Mouse (Mus musculus) hindbrain, postnatal 0 days (tissue): ENCODE data around the gene Adamts2. TPM values are rescaled to one million over a fixed set of nuclear protein-coding genes. Genes with fewer than 3 reads are reported as not detected.
A peak's percentile ranks its signal among the peaks of the same experiment; 100 is the strongest.

Experiments
- ATAC-seq: fragments of 200-750 bp; cut with Nextera tagmentation; 2 replicates; pipeline ENCODE4 v1.8.0; 2017; ENCODE audit warnings: mild to moderate bottlenecking, moderate TSS enrichment, moderate library complexity
- DNase-seq: peaks from one replicate; pipeline ENCODE4 v3.0.0-alpha.2; 2015; ENCODE audit warnings: low spot score
- H3K27ac ChIP-seq: fragments of 300-500 bp; sonication (generic); 2 replicates; pipeline ENCODE4 v1.5.1; 2014; ENCODE audit warnings: mild to moderate bottlenecking
- H3K27me3 ChIP-seq: fragments of 300-500 bp; sonication (generic); 2 replicates; pipeline ENCODE4 v1.6.1; 2014; ENCODE audit warnings: low read length, mixed read lengths; ENCODE audit not compliant: insufficient read depth
- H3K36me3 ChIP-seq: fragments of 300-500 bp; sonication (generic); 2 replicates; pipeline ENCODE4 v1.6.1; 2014; ENCODE audit warnings: low read length, mixed read lengths; ENCODE audit not compliant: insufficient read depth
- H3K4me1 ChIP-seq: fragments of 300-500 bp; sonication (generic); 2 replicates; pipeline ENCODE4 v1.6.1; 2014; ENCODE audit warnings: antibody characterized with exemption, low read length, mixed read lengths; ENCODE audit not compliant: insufficient read depth
- H3K4me2 ChIP-seq: fragments of 300-500 bp; sonication (generic); 2 replicates; pipeline ENCODE4 v1.6.1; 2014; ENCODE audit warnings: low read depth, mild to moderate bottlenecking, low read length, moderate library complexity, mixed read lengths
- H3K4me3 ChIP-seq: fragments of 300-500 bp; sonication (generic); 2 replicates; pipeline ENCODE4 v1.5.1; 2014; ENCODE audit warnings: low read length
- H3K9ac ChIP-seq: fragments of 300-500 bp; sonication (generic); replicated peaks from 2 replicates; pipeline ENCODE4 v1.6.1; 2014; ENCODE audit warnings: mild to moderate bottlenecking, low read length, moderate library complexity, mixed read lengths
- H3K9me3 ChIP-seq: fragments of 300-500 bp; sonication (generic); 2 replicates; pipeline ENCODE4 v1.6.1; 2016; ENCODE audit warnings: low read length, mixed read lengths
- CTCF ChIP-seq: IDR thresholded peaks from 2 replicates; pipeline ENCODE4 v1.5.1; 2016; ENCODE audit warnings: antibody characterized with exemption, control low read depth, low read depth
- WGBS: fragments of 180-500 bp; shearing (Covaris S2); extraction: QIAGEN DNeasy Blood & Tissue Kit; methylation state at CpG from one replicate; pipeline ENCODE4 v1.1.7; 2014; 5-methylcytosine and 5-hydroxymethylcytosine counted together
- polyA plus RNA-seq: library from polyadenylated mRNA; unstranded; fragments of >200 nt; fragmentation: Nextera tagmentation; extraction: Ambion mirVana; gene quantifications from 2 replicates; pipeline ENCODE4 v1.2.1, GENCODE M21; 2015
- total RNA-seq: library from RNA; depleted of rRNA; stranded (reverse); fragments of >200 nt; gene quantifications from 2 replicates; pipeline ENCODE4 v1.2.3, GENCODE M21; 2014

The Adamts2 gene
- total and polyA plus RNA-seq, 2 experiments from 2014 or later: 5.8 to 15.1 TPM

DNA sequence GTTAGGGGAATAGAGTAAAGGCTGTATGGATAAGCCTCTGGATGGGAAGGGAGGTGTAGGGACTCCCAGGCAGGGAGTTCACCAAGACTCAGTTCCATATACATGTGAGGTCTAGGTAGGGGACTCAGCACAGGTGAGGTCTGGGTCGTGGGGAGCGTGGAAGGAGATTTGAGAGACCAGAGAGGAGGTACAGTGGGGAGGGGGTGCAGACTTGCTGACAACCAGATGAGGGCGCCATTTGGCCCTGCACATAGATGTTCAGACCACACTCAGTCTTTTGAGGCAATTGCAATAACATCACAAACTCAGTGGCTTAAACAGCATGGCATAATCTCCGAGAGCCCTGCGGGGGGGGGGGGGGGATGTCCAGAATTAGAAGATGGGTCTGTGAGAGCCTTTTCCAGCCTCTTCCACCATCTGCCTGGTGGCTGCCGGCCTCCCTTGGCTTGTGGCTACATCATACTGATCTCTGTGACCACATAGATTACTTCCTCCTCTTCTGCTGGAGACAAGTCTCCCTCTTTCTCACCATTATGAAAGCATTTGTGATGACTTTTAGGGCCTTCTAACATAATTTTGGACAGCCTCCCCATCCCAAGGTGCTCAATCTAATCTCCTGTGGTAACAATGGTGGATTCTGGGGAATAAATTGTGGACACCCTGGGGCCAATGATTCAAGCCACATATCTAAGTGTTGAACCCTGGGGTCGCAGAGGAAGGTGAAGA is 71.8 kb downstream of the Adamts2 start:
- DNase-seq (peak; percentile 37), ATAC-seq (0 out of 2 replicates have a peak, but pooled peaks have one; percentile 5)
- H3K36me3 ChIP-seq: no peaks in the 10 kb centered on the region
- WGBS: 72% methylated on average over 5 of the region's 7 CpGs
- H3K4me2 ChIP-seq: no peak overlapping the region
- no peak overlapping the region for H3K27ac ChIP-seq
- H3K27me3 ChIP-seq: no peaks in the 10 kb centered on the region
- H3K4me1 ChIP-seq: peaks cover 17% of the 10 kb centered on the region
- H3K9me3 ChIP-seq: no peaks in the 10 kb centered on the region
- H3K9ac ChIP-seq: no peak overlapping the region
- peak; percentile 63 for TF ChIP-seq CTCF
- no peak overlapping the region for H3K4me3 ChIP-seq

DNA sequence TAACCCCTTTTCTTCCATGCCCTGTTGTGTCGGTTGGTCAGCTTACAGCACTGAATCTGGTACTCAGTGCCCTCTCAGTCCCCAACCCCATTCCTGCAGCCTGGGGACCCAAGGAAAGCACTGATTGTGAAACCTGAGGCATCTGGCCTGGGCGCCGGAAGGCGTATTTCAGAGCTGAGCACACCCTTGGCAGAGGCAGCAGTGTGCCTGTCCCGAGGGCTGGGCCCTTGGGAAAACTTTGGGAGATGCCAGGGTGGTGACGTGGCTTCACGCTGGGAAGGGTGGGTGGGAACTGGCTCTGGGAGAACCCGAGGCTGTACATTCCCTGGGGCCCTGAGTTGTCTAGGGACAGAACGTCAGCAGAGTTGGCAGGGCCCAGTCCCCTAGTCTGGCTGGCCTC is 72.5 kb downstream of the Adamts2 start:
- 58% methylated on average over 9 of the region's 9 CpGs for WGBS
- Histone ChIP-seq H3K36me3 (no peaks in the 10 kb centered on the region), H3K4me2 (no peak overlapping the region), H3K4me1 (peaks cover 17% of the 10 kb centered on the region), H3K27ac (no peak overlapping the region), H3K4me3 (no peak overlapping the region), H3K9me3 (no peaks in the 10 kb centered on the region), H3K27me3 (no peaks in the 10 kb centered on the region), H3K9ac (no peak overlapping the region)
- DNase-seq: no peak
- no peak for ATAC-seq
- no peak for TF ChIP-seq CTCF

DNA sequence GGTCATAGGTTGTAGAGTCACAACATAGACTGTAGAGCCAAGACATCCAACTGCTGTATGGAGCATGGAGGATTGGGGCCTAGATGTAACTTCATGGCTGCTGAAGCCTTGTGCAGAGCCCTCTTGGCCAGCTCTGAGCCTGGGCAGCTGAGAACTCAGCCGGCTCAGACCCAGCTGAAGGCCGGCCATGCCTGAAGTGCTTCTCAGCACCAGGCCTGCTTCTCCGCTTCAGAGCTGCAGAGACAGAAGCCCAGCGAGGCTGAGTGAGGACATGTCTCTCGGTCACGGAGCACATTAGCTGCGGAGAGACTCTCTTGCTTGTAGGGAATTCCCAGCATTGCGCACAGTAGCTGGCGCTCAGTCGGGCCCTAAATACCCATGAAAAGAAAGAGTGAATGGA is 76.8 kb downstream of the Adamts2 start:
- WGBS: 69% methylated on average over 10 of the region's 10 CpGs
- Histone ChIP-seq H3K9me3 (no peaks in the 10 kb centered on the region), H3K27me3 (no peaks in the 10 kb centered on the region), H3K36me3 (no peaks in the 10 kb centered on the region), H3K27ac (no peak overlapping the region), H3K9ac (no peak overlapping the region), H3K4me2 (no peak overlapping the region), H3K4me3 (no peak overlapping the region), H3K4me1 (no peaks in the 10 kb centered on the region)
- no peak for TF ChIP-seq CTCF
- DNase-seq (peak; percentile 21), ATAC-seq (no peak; the same call in 1 of the 2 replicates)

DNA sequence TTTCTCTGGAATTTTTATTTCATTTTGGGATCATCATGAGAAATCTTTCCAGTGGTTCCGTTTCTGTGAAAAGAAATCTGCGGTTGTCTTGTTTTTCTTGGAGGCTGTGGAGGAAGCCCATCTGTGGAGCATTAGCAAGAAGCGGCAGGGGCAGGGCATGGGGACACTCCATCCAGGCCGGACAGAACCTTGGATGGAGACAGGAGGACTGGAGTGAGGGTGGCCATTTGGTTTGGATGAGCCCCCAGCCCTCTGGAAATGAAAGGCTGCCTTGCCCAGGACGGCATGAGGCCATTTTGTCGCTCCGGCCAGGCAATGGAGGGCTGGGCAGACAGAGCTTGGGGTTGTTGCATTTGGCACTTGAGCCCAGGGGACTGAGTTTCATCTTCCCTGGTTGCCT is 80.1 kb downstream of the Adamts2 start:
- no peaks in the 10 kb centered on the region for H3K27me3 ChIP-seq
- H3K36me3 ChIP-seq: no peaks in the 10 kb centered on the region

GRCm38 (mm10) chr11:50683821-50684220 is 81.9 kb downstream of the Adamts2 start:
- WGBS: 74% methylated on average over 2 of the region's 2 CpGs
- H3K27me3 ChIP-seq: no peaks in the 10 kb centered on the region
- no peak for TF ChIP-seq CTCF
- no peak overlapping the region for H3K9ac ChIP-seq
- H3K36me3 ChIP-seq: no peaks in the 10 kb centered on the region
- no peaks in the 10 kb centered on the region for H3K9me3 ChIP-seq
- DNase-seq (no peak), ATAC-seq (no peak)
- no peak overlapping the region for H3K4me3 ChIP-seq
- no peak overlapping the region for H3K4me2 ChIP-seq
- no peaks in the 10 kb centered on the region for H3K4me1 ChIP-seq
- no peak overlapping the region for H3K27ac ChIP-seq

More for the DNA sequence above, 80.1 kb downstream of the Adamts2 start:
- DNase-seq: no peak
- ATAC-seq: no peak
- Histone ChIP-seq H3K4me2 (no peak overlapping the region), H3K4me1 (no peaks in the 10 kb centered on the region), H3K4me3 (no peak overlapping the region), H3K9me3 (no peaks in the 10 kb centered on the region), H3K27ac (no peak overlapping the region), H3K9ac (no peak overlapping the region)
- TF ChIP-seq CTCF: no peak
- 90% methylated on average over 7 of the region's 7 CpGs for WGBS

- Histone ChIP-seq H3K4me3 (no peak overlapping the region), H3K4me2 (no peak overlapping the region), H3K9ac (no peak overlapping the region), H3K27me3 (no peaks in the 10 kb centered on the region), H3K27ac (no peak overlapping the region), H3K36me3 (no peaks in the 10 kb centered on the region), H3K9me3 (no peaks in the 10 kb centered on the region), H3K4me1 (no peaks in the 10 kb centered on the region)
- TF ChIP-seq CTCF: peak; percentile 19; the same call in 1 of the 2 replicates
- DNase-seq: no peak
- no peak for ATAC-seq
- WGBS: 90% methylated on average over 3 of the region's 3 CpGs
These were observed 86.7 kb downstream of the Adamts2 start for GRCm38 (mm10) chr11:50688584-50688983.

DNA sequence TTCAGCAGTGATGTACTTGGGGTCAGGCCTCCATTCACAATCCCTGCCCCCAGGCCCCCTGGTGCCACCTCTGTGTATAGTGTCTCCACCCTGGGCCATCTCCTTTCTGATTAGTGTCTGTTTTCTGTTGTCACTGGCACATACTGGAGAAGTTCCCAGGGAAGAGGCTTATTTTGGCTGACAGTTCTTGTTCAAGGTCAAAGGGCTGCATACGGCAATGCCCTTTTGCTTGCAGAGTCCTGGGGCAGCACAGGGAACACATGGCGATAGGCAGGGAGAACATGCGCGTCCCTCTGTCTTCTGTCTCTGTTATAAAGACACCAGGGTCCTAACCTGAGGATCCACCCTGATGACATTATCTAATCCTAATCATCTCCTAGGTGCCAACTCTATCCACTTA is 87.8 kb downstream of the Adamts2 start:
- ATAC-seq (no peak), DNase-seq (no peak)
- Histone ChIP-seq H3K4me2 (no peak overlapping the region), H3K9me3 (no peaks in the 10 kb centered on the region), H3K4me1 (no peaks in the 10 kb centered on the region), H3K27me3 (no peaks in the 10 kb centered on the region), H3K27ac (no peak overlapping the region), H3K9ac (no peak overlapping the region), H3K36me3 (no peaks in the 10 kb centered on the region), H3K4me3 (no peak overlapping the region)
- TF ChIP-seq CTCF: no peak
- WGBS: 86% methylated on average over 4 of the region's 4 CpGs
